Mouse (Mus musculus) liver, embryonic 13.5 days (tissue): Measurements from ENCODE around the gene Prkar2b. TPM values are rescaled to one million over a fixed set of nuclear protein-coding genes. Genes with fewer than 3 reads are reported as not detected.
"Not testable (repeated sequence)": the region's sequence is repeated elsewhere in the genome, so short reads cannot be mapped to it uniquely, and the experiment has no call there.

Source experiments
- ATAC-seq: fragments of 200-750 bp; cut with Nextera tagmentation; 2 replicates; pipeline ENCODE4 v1.8.0; 2017; ENCODE audit warnings: low read depth, mild to moderate bottlenecking, moderate number of reproducible peaks, moderate library complexity
- DNase-seq: peaks from one replicate; pipeline ENCODE4 v3.0.0; 2022
- H3K27ac ChIP-seq: fragments of 300-500 bp; sonication (generic); 2 replicates; pipeline ENCODE4 v1.5.1; 2015; ENCODE audit warnings: moderate library complexity, mild to moderate bottlenecking, inconsistent platforms
- H3K27me3 ChIP-seq: fragments of 300-500 bp; sonication (generic); 2 replicates; pipeline ENCODE4 v1.6.1; 2015; ENCODE audit warnings: mild to moderate bottlenecking, inconsistent platforms
- H3K36me3 ChIP-seq: fragments of 300-500 bp; sonication (generic); 2 replicates; pipeline ENCODE4 v1.6.1; 2015; ENCODE audit warnings: mild to moderate bottlenecking, inconsistent platforms
- H3K4me1 ChIP-seq: fragments of 300-500 bp; sonication (generic); replicated peaks from 2 replicates; pipeline ENCODE4 v1.6.1; 2015; ENCODE audit warnings: inconsistent platforms
- H3K4me2 ChIP-seq: fragments of 300-500 bp; sonication (generic); 2 replicates; pipeline ENCODE4 v1.6.1; 2015; ENCODE audit warnings: inconsistent platforms, mild to moderate bottlenecking, moderate library complexity
- H3K4me3 ChIP-seq: fragments of 300-500 bp; sonication (generic); replicated peaks from 2 replicates; pipeline ENCODE4 v1.5.1; 2015; ENCODE audit warnings: mild to moderate bottlenecking, inconsistent platforms
- H3K9ac ChIP-seq: fragments of 300-500 bp; sonication (generic); 2 replicates; pipeline ENCODE4 v1.6.1; 2015; ENCODE audit warnings: mild to moderate bottlenecking, inconsistent platforms
- H3K9me3 ChIP-seq: fragments of 300-500 bp; sonication (generic); replicated peaks from 2 replicates; pipeline ENCODE4 v1.6.1; 2016; ENCODE audit warnings: inconsistent platforms
- WGBS: fragments of 180-500 bp; shearing (Covaris S2); methylation state at CpG from one replicate; pipeline ENCODE4 v1.1.7; 2015; ENCODE audit not compliant: insufficient replicate concordance; 5-methylcytosine and 5-hydroxymethylcytosine counted together
- polyA plus RNA-seq: library from polyadenylated mRNA; unstranded; fragments of >200 nt; fragmentation: Nextera tagmentation; extraction: Ambion mirVana; gene quantifications from 2 replicates; pipeline ENCODE4 v1.2.1, GENCODE M21; 2015

The Prkar2b gene
- polyA plus RNA-seq, 1 experiment from 2014 or later = 79.3 TPM

- H3K4me1 ChIP-seq = no peaks in the 10 kb centered on the region
- no peaks in the 10 kb centered on the region; the same call in 1 of the 2 replicates for H3K9me3 ChIP-seq
- no peak overlapping the region for H3K4me2 ChIP-seq
- H3K4me3 ChIP-seq = no peak overlapping the region
- WGBS = 93% methylated on average over 6 of the region's 6 CpGs
- no peak overlapping the region for H3K27ac ChIP-seq
- no peak overlapping the region for H3K9ac ChIP-seq
- DNase-seq (no peak), ATAC-seq (no peak)
- peaks cover 54% of the 10 kb centered on the region for H3K36me3 ChIP-seq
- H3K27me3 ChIP-seq = no peaks in the 10 kb centered on the region
Measured at GRCm38 (mm10) chr12:32033536-32033935, 27.6 kb downstream of the Prkar2b start.

DNA sequence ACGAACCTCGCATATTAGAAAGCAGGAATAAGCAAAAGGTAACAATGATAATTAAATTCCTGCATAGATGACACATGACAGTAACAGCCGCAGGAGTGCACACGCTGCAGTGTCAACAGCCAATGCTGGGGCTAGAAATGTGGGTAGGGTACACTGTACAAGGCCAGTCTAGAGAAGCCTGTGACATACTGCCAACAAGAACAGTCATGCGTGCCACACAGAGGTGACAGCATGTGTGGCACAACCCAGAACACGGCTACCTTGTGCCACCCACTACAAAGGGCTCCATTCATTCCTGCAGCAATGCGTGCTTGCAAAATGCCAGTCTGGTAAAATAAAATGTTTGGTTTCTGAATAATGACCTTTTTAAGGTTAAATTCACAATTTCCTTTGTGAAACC is 28.2 kb downstream of the Prkar2b start:
- 95% methylated on average over 7 of the region's 7 CpGs for WGBS
- no peak overlapping the region for H3K27ac ChIP-seq
- no peak for DNase-seq

GRCm38 (mm10) chr12:32018376-32018750 is 42.7 kb downstream of the Prkar2b start:
- Histone ChIP-seq H3K9me3 (no peaks in the 10 kb centered on the region), H3K4me1 (peaks cover 54% of the 10 kb centered on the region), H3K4me2 (peak overlapping the region; percentile 46), H3K4me3 (peak overlapping the region; percentile 5), H3K9ac (peak overlapping the region; percentile 46; the same call in 1 of the 2 replicates), H3K27ac (peak overlapping the region; percentile 83), H3K27me3 (no peaks in the 10 kb centered on the region), H3K36me3 (peaks cover 31% of the 10 kb centered on the region)
- 0 out of 2 replicates have a peak, but pooled peaks have one; percentile 25 for ATAC-seq
- DNase-seq = no peak
- WGBS = 29% methylated on average over 3 of the region's 3 CpGs

More for the DNA sequence above, 28.2 kb downstream of the Prkar2b start:
- Histone ChIP-seq H3K4me1 (no peaks in the 10 kb centered on the region), H3K9me3 (no peaks in the 10 kb centered on the region; the same call in 1 of the 2 replicates), H3K36me3 (peaks cover 48% of the 10 kb centered on the region), H3K27me3 (no peaks in the 10 kb centered on the region), H3K4me2 (no peak overlapping the region), H3K4me3 (no peak overlapping the region), H3K9ac (no peak overlapping the region)
- no peak for ATAC-seq

GRCm38 (mm10) chr12:32017636-32018375 is 43.3 kb downstream of the Prkar2b start:
- no peaks in the 10 kb centered on the region for H3K9me3 ChIP-seq
- H3K27ac ChIP-seq = peak overlapping the region; percentile 83
- peak; percentile 82 for ATAC-seq
- peaks cover 31% of the 10 kb centered on the region for H3K36me3 ChIP-seq
- peak overlapping the region; percentile 5 for H3K4me3 ChIP-seq
- WGBS = 9% methylated on average over 7 of the region's 7 CpGs
- peaks cover 57% of the 10 kb centered on the region for H3K4me1 ChIP-seq
- no peaks in the 10 kb centered on the region for H3K27me3 ChIP-seq
- peak; percentile 45 for DNase-seq
- H3K9ac ChIP-seq = peak overlapping the region; percentile 46; the same call in 1 of the 2 replicates
- peak overlapping the region; percentile 46 for H3K4me2 ChIP-seq

GRCm38 (mm10) chr12:32016472-32016871 is 44.6 kb downstream of the Prkar2b start:
- 58% methylated on average over 6 of the region's 6 CpGs for WGBS
- no peak for ATAC-seq

DNA sequence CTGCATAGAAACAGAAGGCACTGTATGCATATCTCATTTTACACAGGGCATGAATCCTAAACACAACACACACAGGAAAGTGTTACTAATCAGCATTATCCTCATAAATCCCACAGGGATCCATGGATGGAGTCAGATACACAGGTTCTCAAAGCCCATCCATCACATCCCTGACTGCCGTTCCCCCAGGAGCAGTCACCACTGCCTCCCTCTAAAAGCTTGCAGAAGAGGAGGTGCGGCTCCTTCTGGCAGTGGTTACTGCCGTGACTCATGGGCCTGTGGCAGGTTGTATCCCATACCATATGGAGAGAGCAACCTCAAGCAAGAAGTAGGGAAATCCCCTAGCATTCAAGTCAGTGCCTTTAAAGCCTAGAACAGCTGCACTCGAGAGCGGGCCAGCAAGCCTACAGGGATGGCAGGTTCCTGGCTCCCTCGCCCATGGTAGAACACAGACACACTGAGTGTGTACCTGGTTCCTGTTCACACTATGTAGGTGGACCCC is 45.8 kb downstream of the Prkar2b start:
- Histone ChIP-seq H3K27ac (peak overlapping the region; percentile 29; the same call in 1 of the 2 replicates), H3K9ac (no peak overlapping the region), H3K4me3 (no peak overlapping the region), H3K4me2 (no peak overlapping the region), H3K4me1 (peaks cover 78% of the 10 kb centered on the region), H3K27me3 (no peaks in the 10 kb centered on the region), H3K36me3 (peaks cover 23% of the 10 kb centered on the region), H3K9me3 (no peaks in the 10 kb centered on the region)
- 79% methylated on average over 6 of the region's 6 CpGs for WGBS
- DNase-seq (no peak), ATAC-seq (no peak)

More at GRCm38 (mm10) chr12:32016472-32016871, 44.6 kb downstream of the Prkar2b start:
- Histone ChIP-seq H3K4me3 (no peak overlapping the region), H3K4me1 (peaks cover 66% of the 10 kb centered on the region), H3K27ac (peak overlapping the region; percentile 83), H3K27me3 (no peaks in the 10 kb centered on the region), H3K36me3 (peaks cover 26% of the 10 kb centered on the region), H3K9ac (no peak overlapping the region), H3K9me3 (no peaks in the 10 kb centered on the region), H3K4me2 (no peak overlapping the region)
- no peak for DNase-seq

DNA sequence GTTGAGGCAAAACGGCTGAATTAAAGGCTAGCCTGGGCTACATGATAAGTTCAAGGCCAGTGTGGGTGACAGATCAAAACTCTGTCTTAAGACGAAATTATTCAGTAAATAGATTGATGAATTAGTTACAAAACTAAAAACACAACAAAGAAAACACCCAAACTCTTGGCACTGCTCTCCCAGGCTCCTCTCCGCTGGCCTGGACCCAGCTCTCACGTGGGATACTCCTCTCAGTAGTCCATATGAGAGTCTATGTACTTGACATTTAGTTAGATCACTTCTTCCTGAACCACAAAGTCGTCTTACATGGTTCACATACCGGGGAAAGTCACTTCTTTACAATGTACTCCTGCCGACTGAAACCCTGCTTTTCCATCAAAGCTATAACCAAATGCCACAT is 46.3 kb downstream of the Prkar2b start:
- Histone ChIP-seq H3K4me1 (peaks cover 80% of the 10 kb centered on the region), H3K4me2 (no peak overlapping the region), H3K27ac (no peak overlapping the region), H3K27me3 (no peaks in the 10 kb centered on the region), H3K9me3 (no peaks in the 10 kb centered on the region), H3K9ac (no peak overlapping the region), H3K4me3 (no peak overlapping the region), H3K36me3 (peaks cover 21% of the 10 kb centered on the region)
- no peak for ATAC-seq
- DNase-seq = no peak
- WGBS = 67% methylated on average over 7 of the region's 7 CpGs

DNA sequence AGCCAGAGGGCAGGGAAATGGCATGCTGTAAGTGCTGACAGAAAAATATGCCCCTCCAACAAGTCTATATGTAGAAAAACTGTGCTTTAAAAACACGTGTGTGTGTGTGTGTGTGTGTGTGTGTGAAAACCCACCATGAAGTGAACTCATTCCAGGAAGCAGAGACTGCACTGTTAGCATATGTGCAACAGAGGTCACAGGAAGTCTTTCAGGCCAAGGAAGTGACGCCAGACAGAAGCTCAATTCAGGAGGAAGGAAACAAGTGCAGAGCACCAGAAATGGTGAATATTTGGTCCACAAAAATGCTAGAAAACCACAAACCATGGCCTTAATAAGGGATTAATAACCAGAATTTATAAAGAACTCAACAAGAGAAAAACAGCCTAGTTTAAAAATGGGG is 48.9 kb downstream of the Prkar2b start:
- H3K4me2 ChIP-seq = no peak overlapping the region
- peaks cover 70% of the 10 kb centered on the region for H3K4me1 ChIP-seq
- no peaks in the 10 kb centered on the region for H3K27me3 ChIP-seq
- no peak overlapping the region for H3K4me3 ChIP-seq
- no peak overlapping the region for H3K9ac ChIP-seq
- DNase-seq (no peak), ATAC-seq (no peak)
- no peaks in the 10 kb centered on the region for H3K9me3 ChIP-seq
- H3K27ac ChIP-seq = 0 out of 2 replicates have a peak overlapping the region, but pooled peaks have one; percentile 23
- H3K36me3 ChIP-seq = peaks cover 21% of the 10 kb centered on the region
- 62% methylated on average over 2 of the region's 2 CpGs for WGBS

GRCm38 (mm10) chr12:32011128-32011527 is 50.0 kb downstream of the Prkar2b start:
- DNase-seq = no peak
- H3K9me3 ChIP-seq = no peaks in the 10 kb centered on the region
- H3K36me3 ChIP-seq = peaks cover 24% of the 10 kb centered on the region
- H3K27me3 ChIP-seq = no peaks in the 10 kb centered on the region
- peaks cover 61% of the 10 kb centered on the region for H3K4me1 ChIP-seq
- H3K4me2 ChIP-seq = no peak overlapping the region
- no peak for ATAC-seq
- H3K4me3 ChIP-seq = no peak overlapping the region
- 0 out of 2 replicates have a peak overlapping the region, but pooled peaks have one; percentile 26 for H3K27ac ChIP-seq
- no peak overlapping the region for H3K9ac ChIP-seq
- WGBS = 71% methylated on average over 5 of the region's 5 CpGs

- WGBS = 15% methylated on average over 6 of the region's 6 CpGs
- peak overlapping the region; percentile 2; the same call in 1 of the 2 replicates for H3K4me3 ChIP-seq
- not testable (repeated sequence) for H3K9me3 ChIP-seq, H3K27me3 ChIP-seq, H3K27ac ChIP-seq, DNase-seq, ATAC-seq
- 0 out of 2 replicates have a peak overlapping the region, but pooled peaks have one; percentile 26 for H3K9ac ChIP-seq
- H3K4me1 ChIP-seq = peaks cover 52% of the 10 kb centered on the region
- H3K4me2 ChIP-seq = peak overlapping the region; percentile 28
- peaks cover 19% of the 10 kb centered on the region for H3K36me3 ChIP-seq
Measured at GRCm38 (mm10) chr12:32009985-32010369, 51.1 kb downstream of the Prkar2b start.

DNA sequence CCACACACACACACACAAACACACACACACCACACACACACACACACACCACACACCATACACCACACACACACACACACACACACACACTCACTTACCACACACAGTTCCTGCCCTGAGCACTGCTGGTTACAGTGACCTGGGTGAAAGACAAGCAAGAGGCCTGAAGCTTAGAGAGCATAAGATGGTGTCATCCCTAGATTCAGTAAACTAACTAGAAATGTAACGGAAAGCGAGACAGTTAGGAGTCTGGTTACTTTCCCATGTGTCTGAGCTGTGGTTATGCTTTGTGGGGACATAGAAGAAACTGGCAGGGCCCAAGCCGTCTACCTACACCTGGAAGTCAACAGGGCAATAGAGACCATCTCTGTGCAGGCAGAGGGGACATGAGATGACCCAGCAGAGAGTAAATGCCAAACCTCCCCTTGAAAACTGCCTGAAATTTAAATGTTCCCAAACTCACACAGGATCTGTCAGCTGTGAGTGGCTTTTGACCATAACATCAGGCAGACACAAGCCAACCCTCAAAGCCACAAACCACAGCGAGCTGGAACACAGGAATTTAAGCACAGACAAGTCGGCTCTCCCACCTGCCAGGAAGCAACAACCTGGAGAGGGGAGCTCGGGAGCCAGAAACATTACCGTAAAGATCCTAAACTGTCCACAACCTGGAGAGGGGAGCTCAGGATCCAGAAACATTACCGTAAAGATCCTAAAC is 51.7 kb downstream of the Prkar2b start:
- H3K27ac ChIP-seq = peak overlapping the region; percentile 70
- H3K4me3 ChIP-seq = peak overlapping the region; percentile 22
- WGBS = 12% methylated on average over 8 of the region's 8 CpGs
- H3K4me2 ChIP-seq = peak overlapping the region; percentile 50
- H3K9ac ChIP-seq = peak overlapping the region; percentile 40; the same call in 1 of the 2 replicates
- DNase-seq (no peak), ATAC-seq (peak; percentile 48)
- no peaks in the 10 kb centered on the region for H3K9me3 ChIP-seq
- peaks cover 18% of the 10 kb centered on the region for H3K36me3 ChIP-seq
- H3K27me3 ChIP-seq = no peaks in the 10 kb centered on the region
- H3K4me1 ChIP-seq = peaks cover 51% of the 10 kb centered on the region
